Mouse (Mus musculus): Measurements from ENCODE around the gene Pomt2. TPM values are rescaled to one million over a fixed set of nuclear protein-coding genes. Genes with fewer than 3 reads are reported as not detected.
"Not testable (repeated sequence)": the region's sequence is repeated elsewhere in the genome, so short reads cannot be mapped to it uniquely, and the experiment has no call there.

Gene Pomt2
- polyA plus RNA-seq (2016; fragmentation: Nextera tagmentation; extraction: Ambion mirVana) = 15.7 and 18.7 TPM in 2 replicates

DNA sequence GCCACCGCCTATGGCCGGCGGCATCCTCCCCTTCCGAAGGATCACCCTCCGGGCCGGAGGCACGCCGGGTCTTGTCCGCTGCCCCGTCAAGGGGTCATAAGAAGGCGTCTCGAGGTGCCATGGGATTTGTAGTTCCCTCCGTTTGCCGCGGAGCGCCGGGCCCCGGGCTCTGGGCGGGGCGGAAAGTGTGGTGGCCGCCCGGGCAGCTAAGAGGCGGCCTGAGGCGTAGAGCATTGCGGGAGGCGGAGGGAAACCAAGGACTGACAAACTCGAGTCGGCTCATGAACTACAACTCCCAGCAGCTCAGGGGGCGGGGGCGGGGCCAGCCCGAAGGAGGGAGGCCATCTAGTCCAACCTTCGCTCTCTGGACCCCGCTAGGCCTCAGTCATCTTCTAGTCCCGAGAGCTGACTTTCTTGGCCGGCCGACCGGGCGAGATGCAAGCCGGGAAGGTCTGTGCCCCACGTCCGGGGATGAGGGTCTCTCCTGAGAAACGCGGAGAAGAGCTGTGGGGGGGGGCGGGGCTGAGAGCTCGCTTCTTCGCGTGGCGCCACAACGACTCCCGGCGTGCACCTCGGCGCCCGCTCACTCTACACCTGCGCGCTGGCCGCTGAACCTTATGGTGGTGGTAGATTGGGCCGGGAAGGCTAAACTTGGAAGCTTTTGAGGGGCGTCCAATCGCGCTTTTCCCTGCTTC is at the start of gene Pomt2:
TSS of gene Pomt2 (minus strand) at position 574 of the 695 bp plus-strand sequence.
- Histone ChIP-seq H3K9me3 (replicated peaks) (no peaks in the 10 kb centered on the region), H3K27me3 (ENCODE audit: low read depth, poor library complexity, severe bottlenecking) (no peaks in the 10 kb centered on the region), H3K4me1 (peaks cover 16% of the 10 kb centered on the region), H3K4me3 (peak within 1 kb of the TSS; percentile 81), H3K36me3 (peaks cover 9% of the 10 kb centered on the region), H3K27ac (peak within 1 kb of the TSS; percentile 97)
- peak; percentile 93 for DNase-seq (ENCODE audit: low spot score)
- under 1% methylated on average over 60 of the region's 61 CpGs for WGBS

DNA sequence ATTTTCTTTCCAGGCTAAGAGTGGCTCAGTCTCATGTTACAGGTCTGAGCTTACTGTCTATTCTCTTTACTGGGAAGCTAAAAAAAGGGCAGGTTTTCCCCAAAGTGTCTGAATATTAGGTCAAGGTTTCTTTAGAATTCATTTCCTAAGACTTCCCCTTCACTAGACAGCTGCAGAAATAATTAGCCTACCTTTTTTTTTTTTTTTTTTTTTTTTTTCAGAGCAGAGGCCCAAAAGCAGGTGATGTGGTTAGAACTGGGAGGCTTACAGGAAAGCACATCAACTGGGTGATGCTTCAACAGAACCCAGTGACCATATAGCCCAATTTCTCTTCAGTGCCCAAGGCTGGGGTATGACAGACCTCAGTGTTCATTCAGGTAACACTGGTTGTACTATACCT is 48.5 kb upstream of the Pomt2 start:
- H3K27ac ChIP-seq = no peak overlapping the region
- DNase-seq (ENCODE audit: low spot score) = no peak
- H3K9me3 ChIP-seq (replicated peaks) = no peaks in the 10 kb centered on the region
- H3K27me3 ChIP-seq (ENCODE audit: low read depth, poor library complexity, severe bottlenecking) = no peaks in the 10 kb centered on the region
- no peaks in the 10 kb centered on the region for H3K36me3 ChIP-seq
- no peak overlapping the region for H3K4me3 ChIP-seq
- H3K4me1 ChIP-seq = peaks cover 13% of the 10 kb centered on the region; the same call in 1 of the 2 replicates

DNA sequence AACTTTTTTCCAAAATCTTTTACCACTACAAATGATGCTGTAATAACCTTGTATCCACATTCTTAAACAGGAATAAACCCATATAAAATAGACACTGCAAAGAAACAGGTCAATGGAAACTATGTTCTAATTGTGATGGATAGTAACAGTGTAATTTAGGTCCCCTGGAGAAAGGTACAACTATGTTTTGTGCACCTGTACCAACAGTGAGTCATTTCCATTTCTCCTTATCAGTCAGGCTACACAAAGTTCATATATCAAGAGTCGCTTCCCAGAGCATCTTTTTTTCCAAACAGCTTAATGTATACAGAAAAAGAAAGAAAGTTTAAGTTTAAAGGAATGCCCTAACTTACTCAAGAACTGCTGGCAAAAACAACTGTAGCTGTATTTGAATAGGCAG is 47.3 kb upstream of the Pomt2 start:
- no peak overlapping the region for H3K4me3 ChIP-seq
- H3K36me3 ChIP-seq = no peaks in the 10 kb centered on the region
- no peak overlapping the region for H3K27ac ChIP-seq
- 89% methylated on average over 1 of the region's 1 CpGs for WGBS
- H3K4me1 ChIP-seq = peaks cover 13% of the 10 kb centered on the region; the same call in 1 of the 2 replicates
- H3K27me3 ChIP-seq (ENCODE audit: low read depth, poor library complexity, severe bottlenecking) = no peaks in the 10 kb centered on the region
- no peaks in the 10 kb centered on the region for H3K9me3 ChIP-seq (replicated peaks)
- no peak for DNase-seq (ENCODE audit: low spot score)

DNA sequence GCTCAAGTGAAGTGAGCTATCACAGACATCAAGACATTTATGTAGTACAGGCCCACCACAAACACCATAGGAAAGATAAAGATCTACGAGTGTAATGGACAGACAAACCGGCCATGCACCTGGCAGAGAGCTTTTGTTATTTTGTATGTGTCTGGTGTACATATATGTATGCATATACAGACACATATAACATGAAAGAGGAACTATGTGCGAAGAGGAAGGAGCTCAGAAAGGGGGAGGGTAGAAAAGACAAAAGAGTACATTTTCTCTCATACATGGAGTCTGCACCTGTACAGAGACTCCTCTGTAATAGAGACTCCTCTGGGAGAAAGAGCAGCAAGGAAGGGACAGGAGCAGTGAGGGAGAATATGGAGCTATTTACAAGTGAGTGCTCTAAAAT is 45.2 kb upstream of the Pomt2 start:
- DNase-seq (ENCODE audit: low spot score) = no peak
- H3K36me3 ChIP-seq = no peaks in the 10 kb centered on the region
- H3K27ac ChIP-seq = no peak overlapping the region
- WGBS = 90% methylated on average over 3 of the region's 3 CpGs
- no peaks in the 10 kb centered on the region for H3K9me3 ChIP-seq (replicated peaks)
- no peak overlapping the region for H3K4me3 ChIP-seq
- H3K27me3 ChIP-seq (ENCODE audit: low read depth, poor library complexity, severe bottlenecking) = no peaks in the 10 kb centered on the region
- H3K4me1 ChIP-seq = 0 out of 2 replicates have a peak, but pooled peaks cover 4% of the 10 kb centered on the region

DNA sequence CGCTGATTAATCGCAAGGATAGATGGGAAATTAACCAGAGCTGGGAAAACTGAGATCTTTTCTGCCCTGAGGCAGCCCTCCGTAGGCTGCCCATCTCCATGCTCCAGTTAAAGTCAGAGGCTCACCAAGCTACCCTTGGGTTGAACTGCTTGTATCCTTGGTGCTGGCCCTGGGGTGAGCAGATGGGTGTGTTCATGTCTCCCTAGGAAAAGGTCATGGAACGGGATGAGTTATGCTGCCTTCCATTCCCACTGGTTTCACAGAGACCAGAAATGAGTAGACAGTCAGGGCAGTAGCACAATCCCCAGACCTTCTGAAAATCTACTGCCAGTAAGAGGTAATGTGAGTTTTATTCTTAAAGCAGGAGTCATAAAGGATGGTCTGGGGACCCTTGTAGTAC is 29.9 kb upstream of the Pomt2 start:
- peaks cover 18% of the 10 kb centered on the region for H3K4me1 ChIP-seq
- H3K27me3 ChIP-seq (ENCODE audit: low read depth, poor library complexity, severe bottlenecking) = no peaks in the 10 kb centered on the region
- no peaks in the 10 kb centered on the region for H3K9me3 ChIP-seq (replicated peaks)
- no peak overlapping the region for H3K4me3 ChIP-seq
- no peak overlapping the region for H3K27ac ChIP-seq
- no peak for DNase-seq (ENCODE audit: low spot score)
- peaks cover 14% of the 10 kb centered on the region; the same call in 1 of the 2 replicates for H3K36me3 ChIP-seq
- WGBS = 94% methylated on average over 4 of the region's 4 CpGs

DNA sequence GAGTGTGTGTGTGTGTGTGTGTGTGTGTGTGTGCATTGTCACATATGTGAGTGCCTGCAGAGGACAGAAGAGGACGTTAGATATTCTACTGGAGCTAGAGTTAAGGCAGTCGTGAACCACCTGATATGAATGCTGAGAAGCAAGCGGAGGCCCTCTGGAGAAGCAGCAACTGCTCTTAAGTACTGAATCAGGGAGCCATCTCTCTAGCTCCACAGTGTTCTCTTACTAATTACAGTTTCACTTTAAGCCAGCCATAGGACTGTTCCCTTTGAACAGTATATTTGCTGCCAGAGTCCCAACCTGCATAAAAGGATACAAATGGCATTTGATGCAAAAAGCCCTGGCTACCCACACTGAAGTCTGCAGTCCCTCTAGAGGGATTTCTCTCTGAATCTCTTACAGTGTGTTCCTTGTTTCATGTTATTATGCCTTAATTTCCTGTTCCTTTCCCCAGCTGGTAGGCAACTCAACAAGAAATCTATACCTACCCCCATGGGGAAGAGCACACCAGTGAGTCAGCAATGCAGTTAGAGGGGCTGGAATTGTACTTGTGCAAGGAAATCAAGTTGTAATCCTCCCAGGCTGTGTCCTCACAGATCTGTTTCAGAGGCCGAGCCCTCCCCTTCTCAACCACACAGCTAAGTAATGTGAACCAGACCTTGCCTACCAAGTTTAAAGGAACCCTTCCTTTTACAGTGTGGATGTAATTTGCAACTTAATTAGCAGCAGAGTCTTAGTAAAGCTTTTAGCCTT is 27.6 kb upstream of the Pomt2 start:
- Histone ChIP-seq H3K27me3 (ENCODE audit: low read depth, poor library complexity, severe bottlenecking) (no peaks in the 10 kb centered on the region), H3K4me3 (no peak overlapping the region), H3K36me3 (peaks cover 22% of the 10 kb centered on the region), H3K4me1 (peaks cover 18% of the 10 kb centered on the region), H3K27ac (0 out of 2 replicates have a peak overlapping the region, but pooled peaks have one; percentile 37), H3K9me3 (replicated peaks) (no peaks in the 10 kb centered on the region)
- 68% methylated on average over 4 of the region's 4 CpGs for WGBS
- DNase-seq (ENCODE audit: low spot score) = no peak

DNA sequence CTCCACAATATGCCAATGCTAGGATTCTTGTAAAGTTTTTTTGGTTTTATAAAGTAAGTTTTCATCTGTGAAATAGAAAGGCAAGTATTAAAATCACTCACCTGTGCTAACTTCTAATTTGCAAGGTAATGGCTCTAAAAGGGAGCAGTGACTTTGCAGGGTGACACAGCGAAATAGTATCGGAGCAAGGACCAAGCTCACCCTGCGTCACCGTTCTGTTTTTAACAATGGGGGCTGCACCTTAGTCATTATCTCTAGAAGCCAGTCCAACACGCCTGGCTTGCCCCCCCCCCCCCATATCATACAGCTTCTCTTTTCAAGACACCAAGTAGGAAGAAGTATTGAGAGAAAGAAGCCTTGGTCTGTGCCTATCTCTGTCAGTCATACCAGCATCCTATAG is 13.0 kb upstream of the Pomt2 start:
- no peaks in the 10 kb centered on the region for H3K27me3 ChIP-seq (ENCODE audit: low read depth, poor library complexity, severe bottlenecking)
- peaks cover 6% of the 10 kb centered on the region; the same call in 1 of the 2 replicates for H3K4me1 ChIP-seq
- H3K36me3 ChIP-seq = peaks cover 34% of the 10 kb centered on the region
- no peak overlapping the region for H3K27ac ChIP-seq
- 94% methylated on average over 5 of the region's 5 CpGs for WGBS
- no peaks in the 10 kb centered on the region for H3K9me3 ChIP-seq (replicated peaks)
- no peak overlapping the region for H3K4me3 ChIP-seq
- no peak for DNase-seq (ENCODE audit: low spot score)

DNA sequence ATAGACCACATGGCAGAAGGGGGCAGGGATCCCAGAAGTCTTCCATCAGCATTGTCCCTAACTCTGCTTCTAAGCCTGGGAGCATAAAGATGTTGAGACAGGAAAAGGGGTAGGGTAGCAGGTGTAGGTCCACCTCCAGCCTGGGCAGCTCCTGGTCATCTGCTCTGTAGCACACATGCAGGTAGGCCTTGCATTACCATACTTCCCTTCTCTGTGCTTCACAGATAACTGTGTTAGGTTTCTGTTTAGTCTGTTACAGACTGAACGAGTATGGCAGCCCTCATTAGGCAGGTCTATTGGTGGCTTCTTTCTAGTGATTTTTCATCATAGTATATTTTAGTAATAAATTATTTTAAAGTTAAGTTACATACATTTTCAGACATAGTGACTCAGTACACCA is 12.5 kb upstream of the Pomt2 start:
- Histone ChIP-seq H3K9me3 (replicated peaks) (no peaks in the 10 kb centered on the region), H3K4me3 (no peak overlapping the region), H3K27ac (no peak overlapping the region), H3K4me1 (peaks cover 6% of the 10 kb centered on the region; the same call in 1 of the 2 replicates), H3K27me3 (ENCODE audit: low read depth, poor library complexity, severe bottlenecking) (no peaks in the 10 kb centered on the region), H3K36me3 (peaks cover 35% of the 10 kb centered on the region)
- 89% methylated on average over 1 of the region's 1 CpGs for WGBS
- no peak for DNase-seq (ENCODE audit: low spot score)

DNA sequence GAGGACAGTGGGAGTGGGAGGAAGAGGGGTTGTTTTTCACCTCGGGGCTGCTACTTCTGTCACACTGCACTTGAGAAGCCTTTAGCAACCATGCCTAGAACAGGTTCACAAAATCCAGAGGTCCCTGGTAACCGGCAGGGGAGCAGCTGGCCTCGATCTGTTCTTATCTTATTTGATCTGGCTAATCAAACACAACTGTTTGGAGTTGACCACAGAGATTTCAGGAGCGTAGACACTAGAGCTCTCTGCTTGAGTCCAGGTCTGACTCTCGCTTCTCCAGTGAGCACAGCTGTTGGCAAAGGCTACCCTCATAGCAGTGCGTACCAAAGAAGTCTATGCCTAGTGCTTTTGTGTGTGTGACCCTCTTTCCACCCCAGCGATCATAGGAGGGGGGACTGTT is 10.3 kb upstream of the Pomt2 start:
- Histone ChIP-seq H3K4me3 (no peak overlapping the region), H3K36me3 (peaks cover 21% of the 10 kb centered on the region), H3K9me3 (replicated peaks) (no peaks in the 10 kb centered on the region), H3K27me3 (ENCODE audit: low read depth, poor library complexity, severe bottlenecking) (no peaks in the 10 kb centered on the region), H3K27ac (no peak overlapping the region), H3K4me1 (peaks cover 6% of the 10 kb centered on the region; the same call in 1 of the 2 replicates)
- no peak for DNase-seq (ENCODE audit: low spot score)
- 81% methylated on average over 7 of the region's 7 CpGs for WGBS

DNA sequence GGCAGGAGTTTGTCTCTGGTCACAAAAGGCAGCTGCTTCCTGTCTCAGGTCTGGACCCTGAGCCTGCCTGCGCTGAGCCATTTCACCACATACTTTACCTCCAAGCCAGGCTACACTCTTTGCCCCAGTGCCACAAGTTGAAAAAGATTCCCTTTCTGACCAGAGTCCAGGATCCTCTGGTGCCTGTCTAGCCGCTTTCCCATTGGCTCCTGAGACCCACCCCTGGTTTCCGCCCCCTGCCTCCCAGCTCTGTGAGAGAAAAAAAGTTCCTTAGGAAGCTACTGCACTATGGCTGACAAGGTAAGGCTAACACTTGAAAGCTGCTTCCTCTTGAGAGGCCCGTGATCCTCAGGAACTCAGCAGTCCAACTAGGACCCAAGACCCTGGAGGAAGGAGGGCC is 9.6 kb upstream of the Pomt2 start:
- Histone ChIP-seq H3K4me1 (peaks cover 6% of the 10 kb centered on the region; the same call in 1 of the 2 replicates), H3K27ac (no peak overlapping the region), H3K36me3 (peaks cover 18% of the 10 kb centered on the region), H3K4me3 (no peak overlapping the region), H3K27me3 (ENCODE audit: low read depth, poor library complexity, severe bottlenecking) (no peaks in the 10 kb centered on the region), H3K9me3 (replicated peaks) (no peaks in the 10 kb centered on the region)
- 55% methylated on average over 4 of the region's 4 CpGs for WGBS
- DNase-seq (ENCODE audit: low spot score) = no peak

DNA sequence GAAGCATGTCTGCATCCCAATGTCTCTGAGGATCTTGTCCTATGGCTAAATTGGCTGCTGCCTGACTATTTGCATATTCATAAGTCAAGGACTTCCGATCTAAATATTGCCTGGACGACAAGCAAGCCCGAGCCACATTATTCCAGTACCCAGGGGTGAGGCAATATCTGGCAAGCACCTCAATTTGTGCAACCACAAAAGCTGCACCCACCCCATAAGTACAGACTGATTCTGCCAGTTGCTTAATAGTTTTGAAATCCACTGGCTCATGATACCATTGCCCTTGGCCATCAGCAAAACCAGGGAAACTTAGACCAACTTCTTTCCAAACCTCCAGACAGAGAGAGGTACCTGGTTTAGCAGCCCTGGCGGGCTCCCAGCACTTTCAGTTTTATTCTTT is 6.7 kb upstream of the Pomt2 start:
- WGBS = 93% methylated on average over 4 of the region's 4 CpGs

DNA sequence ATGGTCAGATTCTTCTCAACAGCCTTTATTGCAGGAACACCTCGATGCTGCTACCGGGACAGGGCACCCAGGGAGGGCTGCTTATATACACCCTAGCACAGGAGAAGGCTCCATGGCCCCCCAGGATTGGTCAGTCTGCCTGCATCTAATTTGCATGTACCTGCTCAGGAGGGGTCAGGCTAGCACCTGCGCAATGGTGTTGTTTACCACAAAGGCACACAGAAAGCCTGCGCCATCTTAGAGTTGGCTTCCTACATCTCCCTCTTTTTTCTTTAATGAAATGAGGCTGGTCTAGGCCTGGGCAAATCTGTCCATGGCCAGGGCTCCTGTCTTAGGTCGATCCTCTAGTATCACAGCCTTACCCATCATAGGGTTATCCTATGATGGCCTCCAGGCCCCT is 1.7 kb upstream of the Pomt2 start:
- Histone ChIP-seq H3K27me3 (ENCODE audit: low read depth, poor library complexity, severe bottlenecking) (no peaks in the 10 kb centered on the region), H3K27ac (no peak overlapping the region), H3K4me1 (peaks cover 16% of the 10 kb centered on the region), H3K9me3 (replicated peaks) (no peaks in the 10 kb centered on the region), H3K36me3 (peaks cover 9% of the 10 kb centered on the region), H3K4me3 (no peak overlapping the region)
- WGBS = 96% methylated on average over 5 of the region's 5 CpGs
- DNase-seq (ENCODE audit: low spot score) = no peak

More for the DNA sequence above, 6.7 kb upstream of the Pomt2 start:
- DNase-seq (ENCODE audit: low spot score); H3K27me3 ChIP-seq (ENCODE audit: low read depth, poor library complexity, severe bottlenecking); H3K9me3 ChIP-seq (replicated peaks); H3K27ac ChIP-seq; H3K4me1 ChIP-seq; H3K4me3 ChIP-seq: not testable (repeated sequence)
- H3K36me3 ChIP-seq = peaks cover 22% of the 10 kb centered on the region

DNA sequence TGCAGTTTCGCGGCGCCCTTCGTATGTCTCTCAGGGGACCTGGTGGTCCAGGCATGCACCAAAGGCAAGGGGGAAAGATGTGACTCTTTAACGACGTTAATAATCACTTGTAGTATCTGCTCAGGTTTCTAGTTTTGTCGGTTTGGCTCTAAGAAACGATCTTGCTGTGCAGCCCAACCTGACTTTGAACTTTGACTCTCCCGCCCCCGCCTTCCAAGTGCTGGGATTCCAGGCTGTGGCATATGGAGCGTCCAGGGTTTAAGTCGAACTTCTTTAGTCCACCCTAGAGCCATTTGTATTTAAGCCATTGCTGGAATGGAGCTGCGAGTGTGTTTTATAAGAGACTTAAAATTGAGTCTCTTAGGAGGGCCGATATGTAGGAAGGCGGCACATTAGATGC is 368 bp upstream of the Pomt2 start:
- H3K36me3 ChIP-seq = peaks cover 9% of the 10 kb centered on the region
- WGBS = 20% methylated on average over 15 of the region's 15 CpGs
- peak overlapping the region; percentile 97 for H3K27ac ChIP-seq
- H3K9me3 ChIP-seq (replicated peaks) = no peaks in the 10 kb centered on the region
- H3K4me3 ChIP-seq = peak overlapping the region; percentile 81
- H3K27me3 ChIP-seq (ENCODE audit: low read depth, poor library complexity, severe bottlenecking) = no peaks in the 10 kb centered on the region
- DNase-seq (ENCODE audit: low spot score) = no peak
- peaks cover 16% of the 10 kb centered on the region for H3K4me1 ChIP-seq

Measured in limb, embryonic 10.5 days (tissue).